Comparison of ENCODE assay signal across 14 mouse cellular contexts in the genomic region with DNA sequence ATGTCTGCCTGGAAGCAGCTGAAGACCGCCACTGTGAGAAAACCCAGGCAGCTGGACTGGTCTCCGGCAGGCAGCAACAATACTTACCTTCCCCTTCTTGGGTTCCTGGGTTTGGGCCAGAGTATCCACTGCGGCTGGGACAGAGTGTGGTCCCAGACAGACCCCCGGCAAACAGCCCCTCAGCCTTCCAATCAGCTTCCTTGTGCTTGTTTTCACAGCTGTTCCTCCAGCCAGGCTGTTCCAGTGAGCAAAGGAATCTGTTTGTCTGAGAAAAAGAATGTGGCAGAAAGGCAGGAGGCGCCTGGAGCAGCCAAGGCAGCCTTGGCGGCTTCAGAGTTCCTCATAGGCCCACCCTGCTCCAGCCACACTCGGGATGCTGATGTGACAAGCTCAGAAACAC.
A peak's percentile ranks its signal among the peaks of the same experiment; 100 is the strongest.
DNase-seq lines count a peak whose midpoint lies in the region; ATAC-seq and TF ChIP-seq lines count a peak whose summit lies in the region.
"Had no signal": no experiment of that assay in that cellular context is flagged by ENCODE, and none has a peak within 500 bp of the region (broad histone marks: within the 10 kb centered on the region; RNA-seq: fewer than 3 reads in every experiment).

No protein-coding gene starts in this region.

- ATAC-seq in stomach, postnatal 0 days (ENCODE audit: low FRiP score, low TSS enrichment), result peak; percentile 12; the same call in 1 of the 2 replicates
- ATAC-seq in forebrain, embryonic 12.5 days (ENCODE audit: low FRiP score), result no peak

- no peak overlapping the region for H3K4me3 ChIP-seq in kidney, adult 2 months (ENCODE audit: insufficient read depth, low read depth, low read length)
- no peak overlapping the region for H3K4me3 ChIP-seq in stomach, postnatal 0 days (ENCODE audit: low read depth, low read length)
- H3K4me3 ChIP-seq in forebrain, embryonic 12.5 days (replicated peaks), result no peak overlapping the region
- H3K4me3 ChIP-seq: neural tube, embryonic 12.5 days had no signal

- DNase-seq in kidney, adult 2 months, result peak; percentile 7
- DNase-seq in kidney, adult 8-10 months, result no peak
- peak; percentile 6 for DNase-seq in testis, postnatal 14 days (ENCODE audit: low spot score)
- no peak for DNase-seq in testis, postnatal 10 days (ENCODE audit: low spot score)
- peak; percentile 44 for DNase-seq in kidney, postnatal 14 days
- no peak for DNase-seq in stomach, postnatal 0 days (ENCODE audit: low spot score)
- DNase-seq in right cerebral cortex, adult 2 months (ENCODE audit: low spot score in 2 of 2), result no peak
- DNase-seq: adrenal gland, postnatal 25 days; cerebellum, adult 11-12 months; left cerebral cortex, postnatal 4 days; right cerebral cortex, adult 18-20 months had no signal

- H3K27me3 ChIP-seq in kidney, adult 2 months (replicated peaks; ENCODE audit: control insufficient read depth, insufficient read depth, low read length), result no peaks in the 10 kb centered on the region
- H3K27me3 ChIP-seq in stomach, postnatal 0 days (ENCODE audit: control insufficient read depth, insufficient read depth, low read length), result no peaks in the 10 kb centered on the region
- peaks cover 53% of the 10 kb centered on the region for H3K27me3 ChIP-seq in forebrain, embryonic 12.5 days
- H3K27me3 ChIP-seq: CH12.LX; neural tube, embryonic 12.5 days had no signal

- no peaks in the 10 kb centered on the region for H3K36me3 ChIP-seq in kidney, adult 2 months (ENCODE audit: control insufficient read depth, insufficient read depth, low read length)
- H3K36me3 ChIP-seq in stomach, postnatal 0 days (ENCODE audit: control insufficient read depth, insufficient read depth, low read length), result no peaks in the 10 kb centered on the region
- no peaks in the 10 kb centered on the region for H3K36me3 ChIP-seq in forebrain, embryonic 12.5 days (replicated peaks)
- H3K36me3 ChIP-seq: neural tube, embryonic 12.5 days had no signal

- no peak overlapping the region for H3K4me2 ChIP-seq in stomach, postnatal 0 days (replicated peaks; ENCODE audit: low read depth)
- H3K4me2 ChIP-seq in forebrain, embryonic 12.5 days, result no peak overlapping the region
- H3K4me2 ChIP-seq: neural tube, embryonic 12.5 days had no signal

- H3K27ac ChIP-seq in kidney, adult 2 months (ENCODE audit: insufficient read depth, low read depth, low read length), result no peak overlapping the region
- H3K27ac ChIP-seq in stomach, postnatal 0 days (replicated peaks), result no peak overlapping the region
- H3K27ac ChIP-seq in forebrain, embryonic 12.5 days, result no peak overlapping the region
- H3K27ac ChIP-seq: neural tube, embryonic 12.5 days had no signal

- no peak for TF ChIP-seq EP300 in stomach, postnatal 0 days (optimal IDR thresholded peaks at IDR 0.05)

- no peak for TF ChIP-seq CTCF in kidney, adult 2 months (conservative IDR thresholded peaks at IDR 0.05; ENCODE audit: insufficient read depth, insufficient read length, low read depth, low read length)
- TF ChIP-seq CTCF in stomach, postnatal 0 days (IDR thresholded peaks at IDR 0.05; ENCODE audit: low read depth), result peak; percentile 13; the same call in 1 of the 2 replicates

- no peaks in the 10 kb centered on the region for H3K9me3 ChIP-seq in stomach, postnatal 0 days (ENCODE audit: control insufficient read depth, low read length)
- no peaks in the 10 kb centered on the region for H3K9me3 ChIP-seq in forebrain, embryonic 12.5 days
- H3K9me3 ChIP-seq: neural tube, embryonic 12.5 days had no signal

- H3K9ac ChIP-seq in stomach, postnatal 0 days (ENCODE audit: low read length), result no peak overlapping the region
- H3K9ac ChIP-seq in forebrain, embryonic 12.5 days, result no peak overlapping the region
- H3K9ac ChIP-seq: neural tube, embryonic 12.5 days had no signal

- 62% methylated on average over 7 of the region's 7 CpGs for WGBS in kidney, adult 2 months
- WGBS in stomach, postnatal 0 days, result 45% methylated on average over 7 of the region's 7 CpGs
- WGBS in forebrain, embryonic 12.5 days, result 57% methylated on average over 7 of the region's 7 CpGs

- peaks cover 14% of the 10 kb centered on the region; the same call in 1 of the 2 replicates for H3K4me1 ChIP-seq in kidney, adult 2 months (ENCODE audit: control insufficient read depth, insufficient read depth, low read length)
- no peaks in the 10 kb centered on the region for H3K4me1 ChIP-seq in stomach, postnatal 0 days (replicated peaks; ENCODE audit: control insufficient read depth, insufficient read depth)
- peaks cover 12% of the 10 kb centered on the region for H3K4me1 ChIP-seq in forebrain, embryonic 12.5 days

- TF ChIP-seq POLR2A in kidney, adult 2 months (IDR thresholded peaks at IDR 0.05; ENCODE audit: low read depth, low read length), result no peak

Comparison
In these comparisons a context has a peak if more than half of its experiments do, and no peak if none do; other contexts are left out.
1. DNase-seq: peak in kidney, adult 2 months (single experiment), testis, postnatal 14 days (single experiment) and kidney, postnatal 14 days (single experiment); none in kidney, adult 8-10 months (0 of 2), testis, postnatal 10 days (single experiment), stomach, postnatal 0 days (single experiment) and right cerebral cortex, adult 2 months (0 of 2).